Mouse (Mus musculus) hematopoietic stem cell, adult 5-6 weeks (primary cell): ENCODE measurements around the gene Olfr1453. TPM values are rescaled to one million over a fixed set of nuclear protein-coding genes. Genes with fewer than 3 reads are reported as not detected.
"Not testable (repeated sequence)": the region's sequence is repeated elsewhere in the genome, so short reads cannot be mapped to it uniquely, and the experiment has no call there.

Experiments
- ATAC-seq, 2 experiments: fragments of 125-278 bp in 1 of 2; replicated peaks in 1 of 2; 2 replicates each; pipeline ENCODE4 v1.8.0; 2016 to 2017; ENCODE audit warnings: inconsistent platforms in 2 of 2, mild to moderate bottlenecking in 2 of 2, moderate number of reproducible peaks in 2 of 2, low read depth in 1 of 2, moderate TSS enrichment in 1 of 2; ENCODE audit not compliant: low FRiP score in 2 of 2, poor library complexity in 2 of 2, severe bottlenecking in 2 of 2, insufficient read depth in 1 of 2, low TSS enrichment in 1 of 2
- total RNA-seq: library from RNA; stranded (forward); fragments of 172-1452, 232-1000 nt; gene quantifications from 2 replicates; pipeline ENCODE4 v1.2.3, GENCODE M21; 2017

Olfr1453 gene
- total RNA-seq = not detected in 2 replicates

DNA sequence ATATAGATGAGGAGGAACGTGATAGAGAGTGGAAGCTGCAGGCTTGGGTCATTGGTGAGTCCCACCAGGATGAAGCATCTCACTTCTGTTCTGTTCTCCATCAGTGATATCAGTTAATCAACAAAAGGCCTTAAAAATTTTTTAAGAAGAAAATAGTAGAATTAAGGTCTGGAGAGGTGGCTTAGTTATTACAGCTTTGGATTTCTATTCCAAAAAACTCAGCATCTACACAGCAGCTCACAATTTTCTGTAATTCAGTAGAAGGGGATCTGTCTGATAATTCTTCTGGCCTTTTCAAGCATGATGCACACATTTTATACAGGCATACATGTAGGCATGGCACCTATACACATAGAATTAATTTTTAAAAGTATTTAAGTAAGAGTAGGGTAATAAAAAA, at the start of gene Olfr1453:
Gene Olfr1453 (minus strand): TSS at position 101 of the 400 bp plus-strand sequence.
- ATAC-seq = no peak

GRCm38 (mm10) chr19:13060310-13060709, 32.2 kb upstream of the Olfr1453 start, which contains the start of gene Olfr1454:
Gene Olfr1454, plus strand, starts transcription at chr19:13060610.
- ATAC-seq = no peak

- ATAC-seq = no peak
These were observed 33.4 kb downstream of the Olfr1453 start, which contains the start of gene Olfr1451 for GRCm38 (mm10) chr19:12994714-12995113. Gene Olfr1451, plus strand, starts transcription at chr19:12995014.

DNA sequence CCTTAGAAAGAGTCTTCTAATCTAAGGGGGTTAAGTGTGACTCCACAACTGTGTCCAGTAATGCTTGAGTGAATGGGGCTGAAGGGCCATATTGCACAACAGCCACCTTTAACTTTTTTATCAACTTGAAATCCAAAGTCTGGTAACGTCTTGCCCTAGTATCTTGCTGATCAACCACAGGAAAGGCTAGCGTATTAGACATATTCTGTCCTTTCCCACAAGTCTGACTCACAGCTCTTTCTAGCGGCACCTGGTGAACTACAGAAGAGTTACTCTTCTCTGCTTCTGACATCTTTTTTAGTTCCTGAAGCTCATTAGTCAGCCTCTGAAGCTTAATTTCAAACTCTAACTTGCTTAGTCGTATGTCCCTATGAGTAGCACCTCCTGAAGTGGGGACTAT, 35.8 kb downstream of the Olfr1453 start:
- ATAC-seq = not testable (repeated sequence)

Other genes with a start within 250 kb of the Olfr1453 start
- 112 and 128 TPM in 2 replicates for gene Zfp91, start 232.2 kb downstream of the Olfr1453 start, total RNA-seq
- 4.4 and 5.2 TPM in 2 replicates for gene Lpxn, start 232.1 kb downstream of the Olfr1453 start, total RNA-seq
- gene Gm5244, start 181.6 kb downstream of the Olfr1453 start, total RNA-seq = not detected in 2 replicates
- not detected in 2 replicates for gene Olfr1444, start 171.0 kb downstream of the Olfr1453 start, total RNA-seq
- gene Olfr1445, start 144.5 kb downstream of the Olfr1453 start, total RNA-seq = not detected in 2 replicates
- gene Olfr1446, start 134.8 kb downstream of the Olfr1453 start, total RNA-seq = not detected in 2 replicates
- not detected in 2 replicates for gene Olfr1447, start 124.6 kb downstream of the Olfr1453 start, total RNA-seq
- gene Olfr1448, start 103.9 kb downstream of the Olfr1453 start, total RNA-seq = not detected in 2 replicates
- gene Olfr1449, start 97.5 kb downstream of the Olfr1453 start, total RNA-seq = not detected in 2 replicates
- gene Olfr1450, start 78.1 kb downstream of the Olfr1453 start, total RNA-seq = not detected in 2 replicates
- gene Olfr1451, start 33.3 kb downstream of the Olfr1453 start, total RNA-seq = not detected in 2 replicates
- gene Olfr1454, start 32.3 kb upstream of the Olfr1453 start, total RNA-seq = not detected in 2 replicates
- gene Olfr1457, start 69.6 kb upstream of the Olfr1453 start, total RNA-seq = not detected in 2 replicates
- gene Olfr1458, start 78.4 kb upstream of the Olfr1453 start, total RNA-seq = not detected in 2 replicates
- gene Olfr1459, start 121.2 kb upstream of the Olfr1453 start, total RNA-seq = not detected in 2 replicates
- not detected in 2 replicates for gene Olfr1461, start 134.7 kb upstream of the Olfr1453 start, total RNA-seq
- not detected in 2 replicates for gene Olfr1462, start 157.4 kb upstream of the Olfr1453 start, total RNA-seq
- gene Olfr1463, start 203.0 kb upstream of the Olfr1453 start, total RNA-seq = not detected in 2 replicates